Mouse (Mus musculus): ENCODE data around the gene Daam2.

DNA sequence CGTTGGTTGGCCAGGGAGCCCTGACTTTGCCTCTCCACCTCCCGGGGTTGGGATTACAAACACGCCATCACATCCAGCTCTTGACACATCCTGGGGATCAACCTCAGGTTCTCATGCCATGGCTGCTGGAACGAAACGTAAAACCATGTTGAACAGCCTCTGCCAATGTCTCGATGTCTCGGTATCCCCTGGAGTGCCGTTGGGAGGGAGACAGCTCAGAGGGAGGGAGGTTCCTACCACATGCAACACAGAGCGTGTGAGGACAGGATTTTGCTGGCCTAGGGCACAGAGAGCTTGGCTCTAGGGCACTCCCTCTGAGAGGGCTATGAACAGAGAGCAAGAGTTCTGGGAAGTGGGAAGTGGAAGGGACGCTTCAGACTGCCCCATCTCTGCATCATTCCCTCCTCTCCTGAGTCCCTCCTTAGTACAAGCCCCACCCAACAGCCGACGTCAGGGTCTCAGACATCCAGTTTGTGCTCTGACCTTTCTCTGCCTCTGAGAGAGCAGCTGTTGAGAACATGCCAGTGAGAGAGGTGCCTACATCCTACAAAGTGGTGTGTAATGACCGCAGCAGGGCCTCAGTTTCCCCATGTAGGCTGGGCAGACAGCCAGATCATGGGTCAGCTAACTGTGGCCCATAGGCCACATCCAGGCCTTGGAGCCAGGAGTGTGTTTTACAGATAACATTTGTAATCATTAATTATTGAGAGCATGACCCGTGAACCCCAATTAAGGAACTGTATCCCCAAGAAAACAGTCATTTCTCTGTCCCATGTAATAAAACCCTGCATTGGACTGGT is 123.6 kb downstream of the Daam2 start:
- TF ChIP-seq SRF (IDR thresholded peaks at IDR 0.05; ENCODE audit: control insufficient read depth, insufficient read length, low read depth) (no peak), POLR2A (IDR thresholded peaks at IDR 0.05; ENCODE audit: insufficient read length, low read depth) (no peak)
